Mouse (Mus musculus): ENCODE results near the gene Unc50. TPM values are rescaled to one million over a fixed set of nuclear protein-coding genes. Genes with fewer than 3 reads are reported as not detected.

The Unc50 gene
- total RNA-seq (2021) = 10 to 100 TPM; 56.6 to 63.4 TPM

DNA sequence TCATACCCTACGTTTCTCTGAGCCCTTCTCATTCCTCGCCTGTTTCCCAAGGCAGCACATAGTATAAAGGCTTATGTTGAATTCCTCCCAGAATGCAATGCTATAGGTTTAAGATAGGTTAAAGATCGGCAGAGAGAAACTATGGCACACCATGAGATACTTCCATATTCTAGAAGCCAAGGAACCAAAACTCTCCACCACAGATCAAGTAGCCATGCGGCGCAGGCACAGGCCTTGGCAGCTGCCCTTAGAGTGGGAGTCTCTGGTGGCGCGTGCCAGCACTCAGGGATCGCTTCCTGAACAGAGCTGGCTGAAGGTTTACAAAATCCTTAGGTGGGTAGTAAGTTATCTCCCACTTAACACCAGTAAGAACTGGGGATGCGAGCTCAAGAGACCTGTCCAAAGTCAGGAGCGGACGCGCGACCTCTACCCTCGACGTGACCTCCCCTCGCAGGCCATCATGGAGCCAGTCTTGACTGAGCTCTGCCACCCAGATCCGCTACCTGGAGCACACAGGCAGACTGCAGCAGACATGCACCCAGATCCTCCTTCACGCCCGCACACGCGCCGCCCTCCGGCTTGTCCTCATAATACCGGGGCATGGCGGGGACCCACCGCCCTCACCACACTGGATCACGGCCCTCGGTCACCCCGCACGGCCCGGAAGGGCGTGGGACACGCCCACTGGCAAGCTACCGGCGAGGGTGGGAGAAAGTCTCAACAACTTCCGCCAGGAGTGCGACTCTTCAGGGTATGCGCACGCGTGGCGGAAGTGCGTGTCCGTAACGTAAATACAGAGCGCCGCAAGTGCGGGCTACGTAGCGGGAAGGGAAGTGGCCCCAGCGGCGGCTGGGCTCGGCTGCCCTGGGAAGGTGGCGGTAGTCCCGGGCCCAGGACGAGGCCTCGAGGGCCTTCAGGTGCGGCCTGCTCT, at the start of gene Unc50, which contains the start of gene Coa5:
Gene Unc50 (plus strand): TSS at position 774 of the 931 bp plus-strand sequence.
Gene Coa5 (minus strand): TSS at position 738 of the 931 bp plus-strand sequence.
- DNase-seq (ENCODE audit: extremely low spot score in 1 of 2, low spot score in 1 of 2) = peak; percentile 86 to 87

DNA sequence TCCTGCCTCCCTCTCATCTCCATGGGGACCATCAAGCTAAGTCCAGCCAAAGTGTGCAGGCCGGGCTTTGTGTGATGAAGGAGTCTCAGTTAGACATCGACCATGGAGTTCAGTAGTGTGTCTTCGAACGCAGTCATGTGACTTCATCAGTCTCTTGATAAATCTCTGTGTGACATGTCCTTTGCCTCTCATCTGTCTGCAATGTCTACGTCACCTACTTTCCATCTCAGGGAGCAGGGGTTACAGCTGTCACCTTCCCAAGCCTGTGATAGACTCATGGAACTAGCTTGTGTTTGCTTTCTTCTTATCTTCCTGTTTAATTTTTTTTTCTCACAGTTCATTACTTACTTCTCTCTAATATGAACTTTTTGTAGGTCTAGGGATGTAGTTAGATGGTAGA, 49.0 kb upstream of the Unc50 start:
- DNase-seq (ENCODE audit: extremely low spot score in 1 of 2, low spot score in 1 of 2) = no peak

DNA sequence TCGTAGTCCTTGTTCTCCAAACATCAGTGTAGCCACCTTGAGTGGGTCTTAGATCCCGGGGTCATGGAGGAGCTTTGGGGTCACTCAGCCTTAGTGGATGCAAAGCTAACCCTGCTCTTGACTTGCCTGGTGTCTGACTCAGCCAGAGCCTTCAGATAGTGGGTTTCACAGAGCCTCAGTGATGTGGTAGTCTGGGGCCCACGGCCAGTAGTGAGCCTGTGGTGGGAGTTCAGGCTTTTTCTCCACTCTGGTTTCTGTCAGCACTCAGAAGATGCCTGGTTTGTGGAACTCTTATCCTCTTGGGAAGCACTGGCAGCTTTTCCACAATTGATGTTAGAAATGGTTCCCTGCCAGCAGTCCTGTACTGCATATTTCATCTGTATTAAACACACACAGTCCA, 45.6 kb upstream of the Unc50 start:
- no peak for DNase-seq (ENCODE audit: extremely low spot score in 1 of 2, low spot score in 1 of 2)

DNA sequence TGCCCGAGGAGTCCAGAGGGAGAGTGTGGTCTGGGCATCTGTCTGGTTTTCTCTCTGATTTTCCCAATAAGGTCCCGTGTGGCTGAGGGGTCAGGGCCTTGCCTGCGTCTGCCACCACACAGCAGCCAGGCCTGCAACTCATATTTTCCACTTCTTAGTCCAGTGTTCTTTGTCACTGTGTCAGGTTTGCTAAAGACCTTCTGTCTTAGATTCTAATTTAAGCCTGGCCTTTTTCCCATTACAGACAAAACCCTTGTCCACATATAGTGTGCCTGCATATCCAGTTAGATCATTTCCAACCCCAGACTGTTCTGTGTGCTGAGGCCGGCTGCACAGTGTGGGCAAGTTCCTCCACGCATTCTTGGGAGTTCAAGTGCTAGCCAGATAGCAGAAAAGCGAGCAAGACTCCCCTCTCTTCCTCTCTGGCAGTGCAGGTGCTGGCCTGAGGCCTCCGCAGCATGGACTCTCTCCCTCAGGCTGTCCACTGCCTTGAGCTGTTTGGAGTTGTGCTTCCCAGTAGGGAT, 43.4 kb upstream of the Unc50 start:
- DNase-seq (ENCODE audit: extremely low spot score in 1 of 2, low spot score in 1 of 2) = no peak

DNA sequence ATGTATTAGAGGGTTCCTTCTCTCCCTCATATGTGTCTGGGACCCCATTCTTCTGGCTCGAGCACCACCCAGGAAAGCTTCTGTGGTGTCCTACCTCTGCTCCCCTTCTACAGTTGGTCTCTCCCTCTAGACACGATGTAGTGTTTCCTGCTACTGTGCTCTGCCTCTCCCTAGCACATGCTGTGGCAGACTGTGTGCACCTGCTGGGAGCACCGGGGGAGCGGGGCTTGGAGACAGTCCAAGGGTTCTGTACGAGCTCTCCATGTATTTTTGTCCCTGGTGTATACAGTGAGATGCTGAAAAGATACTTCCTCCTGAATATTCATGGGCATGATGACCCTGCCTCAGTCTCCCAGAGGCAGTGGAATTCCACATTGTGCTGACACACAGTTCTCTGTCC, 36.8 kb upstream of the Unc50 start:
- peak in 1 of 2 experiments; percentile 27 for DNase-seq (ENCODE audit: extremely low spot score in 1 of 2, low spot score in 1 of 2)

DNA sequence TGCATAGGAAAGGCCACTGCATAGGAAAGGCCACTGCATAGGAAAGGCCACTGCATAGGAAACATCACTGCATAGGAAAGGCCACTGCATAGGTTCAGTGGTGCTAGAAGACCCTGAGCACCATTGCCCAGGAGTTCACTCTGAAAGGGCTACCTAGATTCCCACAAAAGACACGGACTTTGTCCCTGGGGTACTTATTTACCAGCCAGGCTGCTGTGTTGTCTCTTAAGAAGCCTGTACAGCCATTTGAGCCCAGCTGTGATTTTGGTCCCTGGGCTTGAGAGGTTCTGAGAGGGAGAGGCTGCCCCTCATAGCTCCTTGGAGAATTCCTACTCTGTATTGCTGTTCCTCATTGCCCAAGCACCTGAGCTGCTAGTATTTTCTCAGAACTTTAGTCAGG, 33.5 kb upstream of the Unc50 start:
- DNase-seq (ENCODE audit: extremely low spot score in 1 of 2, low spot score in 1 of 2) = no peak

DNA sequence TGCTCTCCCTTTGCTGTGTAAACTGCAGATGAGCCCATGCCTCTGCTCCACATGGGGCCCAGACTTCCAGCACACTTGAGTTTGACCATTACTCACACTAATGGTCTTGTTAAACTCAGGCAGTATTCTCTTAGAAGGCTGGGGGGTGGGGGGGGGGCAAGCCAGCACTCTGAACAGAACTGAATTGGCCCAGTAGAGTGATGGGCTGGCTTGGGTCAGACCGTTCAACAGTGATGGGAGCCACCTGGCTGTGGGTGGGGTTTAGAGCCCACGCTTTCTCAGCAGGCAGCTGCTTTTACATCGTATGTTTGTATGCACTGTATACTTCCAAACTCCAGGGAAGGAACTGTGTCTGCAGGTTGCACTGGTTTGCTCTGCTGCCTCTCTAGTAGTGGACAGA, 31.0 kb upstream of the Unc50 start:
- no peak for DNase-seq (ENCODE audit: extremely low spot score in 1 of 2, low spot score in 1 of 2)

DNA sequence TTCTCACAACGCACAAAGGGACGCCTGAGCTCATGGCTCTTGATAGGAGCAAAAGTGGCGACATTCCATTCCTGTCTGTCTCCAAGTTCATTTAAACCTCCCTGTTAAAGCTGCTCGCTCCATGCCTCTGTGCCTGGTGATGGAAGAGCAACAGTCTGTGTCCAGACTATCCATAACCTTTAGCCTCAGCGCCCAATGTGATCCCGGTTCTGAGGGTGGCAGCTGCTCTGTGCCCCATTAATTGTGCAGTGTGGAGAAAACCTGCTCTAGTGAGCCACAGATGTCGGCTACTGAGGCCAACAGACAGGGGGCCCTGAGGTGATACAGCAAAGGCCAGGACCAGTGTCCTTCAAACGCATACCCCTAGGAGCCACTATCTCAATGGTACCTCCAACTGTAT, 30.2 kb upstream of the Unc50 start:
- DNase-seq (ENCODE audit: extremely low spot score in 1 of 2, low spot score in 1 of 2) = no peak

DNA sequence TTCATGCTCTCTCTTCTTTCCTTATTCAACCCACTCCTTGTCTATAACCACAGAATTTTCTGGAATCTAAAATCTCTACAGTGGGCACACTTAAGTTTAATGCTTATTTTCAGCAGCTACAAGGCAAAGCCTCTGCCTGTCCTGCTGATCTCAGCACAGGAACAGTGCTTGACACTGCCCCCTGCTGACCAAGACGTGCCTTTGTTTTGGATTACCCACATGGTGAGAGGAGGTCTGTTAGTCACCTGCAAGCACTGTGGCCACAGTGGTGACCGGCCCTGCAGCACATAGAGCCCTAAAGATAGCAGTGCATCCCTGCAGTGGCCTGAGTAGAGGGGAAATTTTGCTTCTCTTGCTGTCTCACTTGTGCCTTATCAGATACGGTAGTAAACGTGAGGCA, 28.3 kb upstream of the Unc50 start:
- peak in 1 of 2 experiments; percentile 64 for DNase-seq (ENCODE audit: extremely low spot score in 1 of 2, low spot score in 1 of 2)

DNA sequence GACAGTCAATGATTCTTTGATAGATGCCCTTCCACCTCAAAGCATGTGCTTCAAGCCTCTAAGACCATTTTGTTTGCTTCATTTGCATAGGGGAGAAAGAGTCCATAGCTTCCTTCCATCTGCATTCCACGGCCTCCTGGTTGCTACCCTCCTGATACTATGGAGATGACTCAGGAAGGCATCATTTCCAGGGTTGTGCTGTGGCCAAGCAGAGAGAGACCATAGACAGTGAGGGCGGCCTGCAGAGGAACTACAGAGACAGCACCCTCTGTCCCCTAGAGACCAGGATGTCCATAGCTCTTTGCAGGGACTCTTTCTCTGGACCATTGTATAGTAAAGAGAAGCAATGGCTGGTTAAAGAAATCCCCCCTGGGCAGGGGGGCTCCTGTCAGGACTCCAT, 24.8 kb upstream of the Unc50 start:
- DNase-seq (ENCODE audit: extremely low spot score in 1 of 2, low spot score in 1 of 2) = no peak

DNA sequence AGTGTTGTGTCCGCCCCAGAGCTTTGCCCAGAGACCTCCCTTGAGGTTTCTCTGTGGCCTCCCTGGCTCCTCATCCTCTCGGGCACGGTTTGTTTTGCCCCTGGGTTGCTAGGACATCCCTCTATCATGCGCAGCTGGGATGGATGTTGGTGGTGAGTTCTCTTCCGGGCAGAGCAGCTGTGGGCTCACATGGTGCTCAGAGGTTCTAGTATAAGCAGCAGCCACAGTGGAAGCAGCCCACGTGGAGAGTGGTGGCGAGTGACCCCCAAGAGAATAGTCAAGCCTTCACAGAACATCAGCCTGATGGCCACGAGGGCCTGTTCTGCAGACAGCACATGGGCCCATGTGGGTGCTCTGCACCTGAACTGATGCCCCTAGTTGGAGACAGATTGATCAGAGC, 22.7 kb upstream of the Unc50 start:
- no peak for DNase-seq (ENCODE audit: extremely low spot score in 1 of 2, low spot score in 1 of 2)

DNA sequence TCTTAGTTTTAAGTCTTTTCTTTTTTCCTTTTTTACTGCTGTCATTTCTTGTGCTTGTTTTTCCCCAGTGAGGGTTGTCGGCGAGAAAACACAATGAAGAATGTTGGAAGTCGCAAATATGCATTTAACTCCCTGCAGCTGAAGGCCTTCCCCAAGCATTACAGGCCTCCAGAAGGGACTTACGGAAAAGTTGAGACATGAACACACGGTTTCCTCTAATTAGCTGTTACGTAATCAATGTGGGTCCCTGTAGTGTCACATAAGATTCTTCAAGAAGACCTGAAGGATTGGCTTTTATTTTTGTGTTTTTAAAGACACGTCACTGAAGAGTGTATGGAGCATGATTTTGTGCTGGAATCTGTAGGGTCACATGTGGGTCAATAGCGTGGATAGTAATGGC, 21.9 kb upstream of the Unc50 start:
- DNase-seq (ENCODE audit: extremely low spot score in 1 of 2, low spot score in 1 of 2) = no peak

DNA sequence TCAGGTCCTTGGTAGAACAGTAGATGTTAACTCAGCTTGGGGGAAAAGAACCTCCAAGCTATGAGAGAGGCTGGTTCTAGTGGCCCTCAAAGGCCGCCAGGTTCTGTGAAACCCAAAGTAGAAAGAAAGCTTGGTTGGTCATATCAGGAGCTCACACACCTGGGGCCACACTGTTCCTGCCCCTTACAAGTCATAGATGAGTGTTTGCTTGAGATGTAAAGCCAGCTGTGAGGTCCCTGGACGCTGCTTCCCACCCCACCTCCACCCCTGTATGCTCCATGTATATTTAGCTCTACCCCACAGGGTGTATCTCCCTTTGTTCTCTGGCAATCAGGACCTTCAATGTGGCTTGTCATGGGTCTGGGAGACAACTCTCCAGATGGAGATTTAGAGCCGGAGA, 21.3 kb upstream of the Unc50 start:
- no peak for DNase-seq (ENCODE audit: extremely low spot score in 1 of 2, low spot score in 1 of 2)

DNA sequence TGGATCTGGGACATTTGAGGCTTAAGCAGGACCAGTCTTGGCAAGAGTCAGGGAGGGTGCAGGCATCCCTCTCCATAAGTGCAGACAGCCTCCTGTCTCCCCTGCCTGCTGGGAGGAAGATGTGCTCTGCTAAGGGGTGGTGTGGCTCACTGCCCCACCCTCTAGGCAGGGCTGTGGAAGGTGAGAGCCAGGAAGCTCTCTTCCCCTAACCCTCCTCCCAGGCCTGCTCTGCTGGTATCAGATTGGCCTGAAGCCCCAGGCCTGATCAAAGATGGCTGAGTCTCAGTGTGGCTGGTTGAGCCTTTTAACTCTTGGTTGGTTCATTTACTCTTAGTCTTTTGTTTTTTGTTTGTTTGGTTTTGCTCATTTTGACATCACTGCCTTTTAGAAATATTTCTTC, 20.3 kb upstream of the Unc50 start:
- DNase-seq (ENCODE audit: extremely low spot score in 1 of 2, low spot score in 1 of 2) = no peak

DNA sequence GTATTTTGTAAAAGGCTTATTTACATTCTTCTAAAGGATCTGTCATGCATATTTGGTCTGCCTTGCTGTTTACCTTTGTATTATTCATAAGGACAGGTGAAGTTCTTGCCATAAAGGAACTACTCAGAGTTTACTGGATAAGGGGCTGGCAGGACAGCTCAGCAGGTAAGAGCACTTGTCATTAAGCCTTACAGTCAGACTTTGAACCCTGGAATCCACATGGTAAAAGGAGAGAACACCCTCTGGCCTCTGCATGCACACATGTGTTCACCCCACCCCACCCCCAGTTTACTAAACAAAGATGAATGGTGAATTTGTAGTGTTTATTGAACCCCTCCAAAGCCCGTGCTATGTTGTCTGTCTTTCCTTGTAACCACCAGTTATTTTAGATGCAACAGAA, 14.5 kb upstream of the Unc50 start:
- DNase-seq (ENCODE audit: extremely low spot score in 1 of 2, low spot score in 1 of 2) = no peak

DNA sequence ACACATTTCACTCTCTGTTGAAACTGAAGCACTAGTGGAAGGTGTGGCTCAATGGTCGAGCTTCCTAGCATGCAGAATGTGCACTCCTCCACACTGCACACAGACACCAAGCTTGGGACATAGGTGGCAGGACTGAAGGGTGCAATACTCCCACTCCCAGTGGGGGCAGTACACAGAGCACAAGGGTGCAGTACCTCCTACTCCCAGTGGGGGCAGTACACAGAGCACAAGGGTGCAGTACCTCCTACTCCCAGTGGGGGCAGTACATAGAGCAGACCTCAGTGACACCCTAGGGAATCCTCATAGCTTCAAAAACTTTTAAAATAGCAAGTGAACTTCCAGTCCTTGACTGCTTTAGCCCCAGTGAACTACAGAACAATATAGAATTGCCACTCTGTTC, 10.5 kb upstream of the Unc50 start:
- peak in 1 of 2 experiments; percentile 45 for DNase-seq (ENCODE audit: extremely low spot score in 1 of 2, low spot score in 1 of 2)

DNA sequence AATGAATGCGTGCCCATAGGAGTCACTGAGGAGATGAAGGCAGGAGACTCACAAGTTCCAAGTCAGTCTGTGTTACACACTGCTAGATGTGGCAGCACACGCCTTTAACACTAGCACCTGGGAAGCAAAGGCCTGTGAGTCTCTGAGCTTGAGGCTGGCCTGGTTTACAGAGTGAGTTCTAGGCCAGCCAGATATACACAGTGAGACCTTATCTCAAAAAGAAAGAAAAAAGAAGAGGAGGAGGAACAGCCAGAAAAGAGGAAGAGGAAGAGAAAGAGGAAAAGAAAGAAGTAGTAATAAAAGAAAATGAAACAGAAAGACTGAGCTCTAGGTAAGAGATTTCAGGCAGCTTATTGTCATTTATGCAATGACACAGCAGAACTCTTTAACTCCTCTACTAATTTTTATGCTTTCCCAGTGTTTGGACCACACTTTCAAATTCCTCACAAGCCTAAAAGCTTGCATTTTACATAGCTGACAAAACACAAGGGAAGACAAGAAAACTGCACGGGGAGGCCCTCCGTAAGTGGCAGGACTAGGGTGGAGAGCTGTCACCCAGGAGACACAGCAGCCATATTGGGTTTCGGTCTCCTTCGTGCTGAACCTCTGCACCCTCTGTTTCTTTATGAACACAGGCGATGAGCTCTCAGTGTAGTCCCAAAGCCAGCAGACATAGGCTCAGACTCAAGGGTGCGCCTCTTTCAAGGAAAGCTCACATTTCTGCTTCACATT, 2.6 kb upstream of the Unc50 start:
- no peak for DNase-seq (ENCODE audit: extremely low spot score in 1 of 2, low spot score in 1 of 2)

DNA sequence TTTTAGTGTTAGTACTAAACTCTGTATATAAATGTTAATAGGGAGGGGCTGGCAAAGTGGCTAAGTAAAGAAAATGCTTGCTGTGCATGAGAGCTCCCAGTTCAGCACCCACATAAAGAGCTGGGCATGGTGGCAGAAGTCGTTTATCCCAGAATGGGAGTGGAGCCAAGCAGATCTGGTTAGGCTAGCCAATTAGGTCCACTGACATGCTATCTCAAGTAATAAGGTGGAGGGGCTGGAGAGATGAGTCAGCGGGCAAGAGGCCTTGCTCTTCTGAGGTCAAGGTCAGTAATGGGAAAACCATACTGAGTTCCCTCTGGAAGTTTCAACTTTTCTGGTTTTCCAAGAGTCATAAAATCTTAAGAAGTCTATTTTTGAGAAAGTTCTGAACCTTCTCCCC, 1.0 kb upstream of the Unc50 start:
- no peak for DNase-seq (ENCODE audit: extremely low spot score in 1 of 2, low spot score in 1 of 2)

DNA sequence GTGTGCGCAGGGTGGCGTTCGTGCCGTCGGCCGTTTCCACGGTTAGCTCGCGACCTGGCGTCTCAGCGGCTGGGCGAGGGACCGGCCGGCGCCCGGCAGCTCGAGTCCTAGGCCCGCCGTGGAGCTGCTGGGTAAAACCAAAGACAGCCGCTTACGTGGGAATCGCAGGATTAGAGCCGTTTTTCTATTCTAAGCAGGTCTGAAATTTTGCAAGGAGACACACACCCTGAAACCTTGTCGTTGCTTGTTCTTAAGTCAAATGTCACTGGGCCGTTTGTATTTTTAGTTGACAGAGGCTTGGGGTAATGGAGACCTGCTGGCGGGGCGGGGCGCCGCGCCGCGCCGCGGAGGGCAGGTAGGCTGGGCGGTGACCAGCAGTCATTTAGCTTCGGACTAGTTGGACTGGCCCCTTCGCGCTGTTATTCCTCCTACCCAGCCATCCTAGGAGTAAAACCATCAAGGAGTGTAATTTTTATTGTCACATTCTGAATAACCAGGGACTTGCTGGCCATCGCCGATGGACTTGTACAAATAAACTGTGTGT, 430 bp downstream of the Unc50 start:
- no peak for DNase-seq (ENCODE audit: extremely low spot score in 1 of 2, low spot score in 1 of 2)

DNA sequence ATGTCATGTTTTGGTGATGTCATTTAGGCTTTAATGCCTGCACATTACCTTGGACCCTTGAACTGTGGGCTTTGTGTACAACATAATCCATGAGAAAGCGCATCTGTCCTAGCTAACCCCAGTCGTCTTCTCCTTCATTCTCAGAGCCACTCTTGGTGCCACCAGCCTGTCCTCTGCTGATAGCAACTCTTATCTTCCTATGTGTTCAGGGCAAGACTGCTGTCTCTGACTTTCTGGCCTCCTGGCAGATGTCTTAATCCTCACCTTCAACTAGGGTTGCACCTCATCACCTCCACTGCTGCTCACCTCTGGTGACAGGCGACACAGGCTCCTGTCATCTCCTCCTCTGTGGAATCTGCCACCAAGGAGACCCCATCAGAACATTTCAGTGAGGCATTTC, 6.5 kb downstream of the Unc50 start:
- DNase-seq (ENCODE audit: extremely low spot score in 1 of 2, low spot score in 1 of 2) = no peak

All from layer of hippocampus, postnatal 25 days (tissue).